Mouse (Mus musculus): ENCODE data around the gene Ndufs7.
A peak's percentile ranks its signal among the peaks of the same experiment; 100 is the strongest.

Ndufs7 gene

GRCm38 (mm10) chr10:80262776-80263365 lies 13.9 kb downstream of the Ndufs7 start:
- peak in 1 of 2 experiments; percentile 37 for DNase-seq

- DNase-seq: peak; percentile 99 to 100
Measured at GRCm38 (mm10) chr10:80264341-80265148, 15.6 kb downstream of the Ndufs7 start.

GRCm38 (mm10) chr10:80265149-80265486 lies 16.2 kb downstream of the Ndufs7 start:
- DNase-seq: no peak

- peak in 1 of 2 experiments; percentile 43 for DNase-seq
Measured at GRCm38 (mm10) chr10:80270099-80270498, 21.2 kb downstream of the Ndufs7 start.

- peak; percentile 77 to 87 for DNase-seq
Measured at GRCm38 (mm10) chr10:80270734-80271181, 21.8 kb downstream of the Ndufs7 start.

GRCm38 (mm10) chr10:80271186-80271843 lies 22.4 kb downstream of the Ndufs7 start:
- peak in 1 of 2 experiments; percentile 33 for DNase-seq

- DNase-seq: peak in 1 of 2 experiments; percentile 43
Measured at GRCm38 (mm10) chr10:80271870-80272585, 23.1 kb downstream of the Ndufs7 start.

- DNase-seq: no peak
Measured at GRCm38 (mm10) chr10:80273847-80274246, 24.9 kb downstream of the Ndufs7 start.

GRCm38 (mm10) chr10:80276238-80276637 lies 27.3 kb downstream of the Ndufs7 start:
- DNase-seq: no peak

GRCm38 (mm10) chr10:80278390-80278789 lies 29.5 kb downstream of the Ndufs7 start:
- DNase-seq: peak in 1 of 2 experiments; percentile 38

- DNase-seq: no peak
Measured at GRCm38 (mm10) chr10:80279273-80279672, 30.4 kb downstream of the Ndufs7 start.

GRCm38 (mm10) chr10:80281304-80281703 lies 32.4 kb downstream of the Ndufs7 start:
- DNase-seq: peak; percentile 86 to 96

GRCm38 (mm10) chr10:80281921-80282371 lies 33.0 kb downstream of the Ndufs7 start:
- peak; percentile 76 to 90 for DNase-seq

GRCm38 (mm10) chr10:80282481-80283441 lies 33.8 kb downstream of the Ndufs7 start:
- DNase-seq: peak in 1 of 2 experiments; percentile 74

- no peak for DNase-seq
Measured at GRCm38 (mm10) chr10:80285222-80286070, 36.5 kb downstream of the Ndufs7 start.

- no peak for DNase-seq
Measured at GRCm38 (mm10) chr10:80288097-80288496, 39.2 kb downstream of the Ndufs7 start.

- DNase-seq: no peak
Measured at GRCm38 (mm10) chr10:80288657-80289056, 39.7 kb downstream of the Ndufs7 start.

- peak; percentile 96 to 97 for DNase-seq
Measured at GRCm38 (mm10) chr10:80292251-80293146, 43.6 kb downstream of the Ndufs7 start, which contains the start of gene Rps15. Rps15 (plus strand) TSS chr10:80292453.

GRCm38 (mm10) chr10:80293325-80293724 lies 44.4 kb downstream of the Ndufs7 start:
- no peak for DNase-seq
